Mouse (Mus musculus) macrophage (primary cell): Measurements from ENCODE around the gene Hydin. TPM values are rescaled to one million over a fixed set of nuclear protein-coding genes. Genes with fewer than 3 reads are reported as not detected.

Experiments used
- H3K27ac ChIP-seq: fragments of 350-480 bp; formaldehyde crosslinking; 2 replicates; pipeline ENCODE4 v1.9.0; 2021
- H3K36me3 ChIP-seq: fragments of 350-480 bp; formaldehyde crosslinking; 2 replicates; pipeline ENCODE4 v1.9.0; 2021; ENCODE audit errors: inconsistent target
- H3K4me3 ChIP-seq: fragments of 350-480 bp; formaldehyde crosslinking; 2 replicates; pipeline ENCODE4 v1.9.0; 2021; ENCODE audit errors: inconsistent target
- H3K79me2 ChIP-seq: fragments of 350-480 bp; formaldehyde crosslinking; 2 replicates; pipeline ENCODE4 v1.9.0; 2021; ENCODE audit errors: inconsistent target
- WGBS: methylation state at CpG from one replicate; pipeline ENCODE4 v1.1.7; 2026; ENCODE audit warnings: inconsistent platforms; ENCODE audit not compliant: missing documents; 5-methylcytosine and 5-hydroxymethylcytosine counted together
- polyA plus RNA-seq: library from polyadenylated mRNA; stranded (reverse); fragments of 250-400 nt; gene quantifications from 3 replicates; pipeline ENCODE4 v1.2.4, GENCODE M21; 2018; ENCODE audit warnings: inconsistent platforms

Gene Hydin
- polyA plus RNA-seq, 1 experiment from 2014 or later: not detected

DNA sequence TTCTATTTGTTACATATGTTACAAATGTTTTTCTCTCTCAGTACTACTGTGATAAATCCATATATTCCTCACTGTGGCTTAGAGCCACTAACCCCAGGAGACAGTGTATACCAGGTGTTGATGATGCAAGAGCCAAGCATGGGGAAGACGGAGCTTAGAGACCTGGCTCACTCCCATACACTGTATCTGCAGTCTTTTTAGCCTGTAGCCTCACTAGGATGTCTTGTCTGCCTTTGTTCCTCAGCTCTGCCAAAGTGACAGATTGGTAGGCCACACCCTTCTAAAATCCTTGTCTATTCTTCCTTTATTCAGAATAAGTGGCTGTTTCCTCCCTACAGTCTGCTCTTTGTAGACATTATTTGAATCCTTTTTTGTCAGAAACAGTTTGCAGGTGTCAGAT, 389.1 kb downstream of the Hydin start:
- Histone ChIP-seq H3K36me3 (peaks cover 81% of the 10 kb centered on the region), H3K79me2 (no peaks in the 10 kb centered on the region), H3K4me3 (no peak overlapping the region), H3K27ac (no peak overlapping the region)
- WGBS: 75% methylated on average over 1 of the region's 1 CpGs

DNA sequence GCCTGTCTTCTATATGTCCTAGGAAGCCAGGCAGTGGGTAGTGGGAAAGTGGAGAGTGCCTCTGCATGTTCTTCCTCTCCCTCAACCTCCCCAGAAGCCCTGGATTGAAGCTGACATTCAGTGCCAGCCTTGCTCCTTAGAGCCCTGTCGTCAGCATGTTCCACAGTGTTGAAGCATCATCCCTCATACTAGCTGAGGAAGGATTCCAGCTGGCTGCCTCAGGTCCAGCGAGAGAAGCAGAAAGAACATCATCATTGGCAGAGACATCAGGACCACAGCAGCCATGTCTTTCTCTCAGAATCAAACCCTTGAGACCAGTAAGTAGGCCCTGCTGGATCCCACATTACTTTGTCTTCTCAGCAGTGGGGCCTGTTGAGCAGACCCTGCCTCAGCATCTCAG, 390.9 kb downstream of the Hydin start:
- 100% methylated on average over 2 of the region's 2 CpGs for WGBS
- Histone ChIP-seq H3K4me3 (no peak overlapping the region), H3K79me2 (no peaks in the 10 kb centered on the region), H3K36me3 (peaks cover 75% of the 10 kb centered on the region), H3K27ac (no peak overlapping the region)

Other genes starting within 250 kb of the Hydin start
- gene Chst4, start 227.2 kb upstream of the Hydin start, polyA plus RNA-seq: not detected in 3 replicates
- not detected in 3 replicates for gene Zfp612, start 187.2 kb upstream of the Hydin start, polyA plus RNA-seq
- gene Gm21964, start 165.8 kb upstream of the Hydin start, polyA plus RNA-seq: not detected in 3 replicates
- not detected in 3 replicates for gene Gm17720, start 164.2 kb upstream of the Hydin start, polyA plus RNA-seq
- not detected in 3 replicates for gene Calb2, start 98.8 kb upstream of the Hydin start, polyA plus RNA-seq
- 2.3 to 5.9 TPM (median 5.0 TPM) in 3 replicates for gene Cmtr2, start 51.3 kb upstream of the Hydin start, polyA plus RNA-seq